Mouse (Mus musculus) cerebellum, postnatal 25 days (tissue): Measurements from ENCODE around the gene Pam16.
A peak's percentile ranks its signal among the peaks of the same experiment; 100 is the strongest.
"Not testable (repeated sequence)": the region's sequence is repeated elsewhere in the genome, so short reads cannot be mapped to it uniquely, and the experiment has no call there.

Source experiments
- DNase-seq, 2 experiments: peaks; one replicate each; pipeline ENCODE4 v3.0.0; 2021; ENCODE audit warnings: mixed read lengths in 2 of 2

The Pam16 gene

GRCm38 (mm10) chr16:4587516-4588210 lies 37.1 kb downstream of the Pam16 start:
- DNase-seq: no peak

- DNase-seq: peak; percentile 89 to 94
These were observed 38.2 kb downstream of the Pam16 start for GRCm38 (mm10) chr16:4586531-4587123.

- no peak for DNase-seq
These were observed 38.9 kb downstream of the Pam16 start for GRCm38 (mm10) chr16:4585642-4586530.

GRCm38 (mm10) chr16:4584438-4584837 lies 40.4 kb downstream of the Pam16 start:
- DNase-seq: no peak

GRCm38 (mm10) chr16:4583807-4584206 lies 41.0 kb downstream of the Pam16 start:
- DNase-seq: no peak

GRCm38 (mm10) chr16:4581179-4581578 lies 43.6 kb downstream of the Pam16 start:
- DNase-seq: not testable (repeated sequence)

GRCm38 (mm10) chr16:4578630-4579029 lies 46.2 kb downstream of the Pam16 start:
- DNase-seq: no peak

- no peak for DNase-seq
These were observed 47.9 kb downstream of the Pam16 start for GRCm38 (mm10) chr16:4576873-4577272.

- DNase-seq: no peak
These were observed 48.8 kb downstream of the Pam16 start for GRCm38 (mm10) chr16:4576038-4576437.

- no peak for DNase-seq
These were observed 54.1 kb downstream of the Pam16 start for GRCm38 (mm10) chr16:4570737-4571136.

- DNase-seq: peak; percentile 77 to 90
These were observed 56.9 kb downstream of the Pam16 start for GRCm38 (mm10) chr16:4567912-4568311.
